Mouse (Mus musculus) hindbrain, embryonic 12.5 days (tissue): ENCODE results near the gene Slc12a1. TPM values are rescaled to one million over a fixed set of nuclear protein-coding genes. Genes with fewer than 3 reads are reported as not detected.

Source experiments
- ATAC-seq: fragments of 200-750 bp; cut with Nextera tagmentation; 2 replicates; pipeline ENCODE4 v1.8.0; 2017; ENCODE audit warnings: moderate TSS enrichment; ENCODE audit not compliant: low FRiP score
- H3K27ac ChIP-seq: fragments of 300-500 bp; sonication (generic); 2 replicates; pipeline ENCODE4 v1.5.1; 2016; ENCODE audit warnings: mild to moderate bottlenecking
- H3K27me3 ChIP-seq: fragments of 300-500 bp; sonication (generic); 2 replicates; pipeline ENCODE4 v1.6.1; 2016; ENCODE audit warnings: mild to moderate bottlenecking
- H3K36me3 ChIP-seq: fragments of 300-500 bp; sonication (generic); 2 replicates; pipeline ENCODE4 v1.6.1; 2016; ENCODE audit warnings: mild to moderate bottlenecking
- H3K4me1 ChIP-seq: fragments of 300-500 bp; sonication (generic); 2 replicates; pipeline ENCODE4 v1.6.1; 2016
- H3K4me2 ChIP-seq: fragments of 300-500 bp; sonication (generic); replicated peaks from 2 replicates; pipeline ENCODE4 v1.6.1; 2016; ENCODE audit warnings: mild to moderate bottlenecking
- H3K4me3 ChIP-seq: fragments of 300-500 bp; sonication (generic); 2 replicates; pipeline ENCODE4 v1.5.1; 2016; ENCODE audit warnings: mild to moderate bottlenecking
- H3K9ac ChIP-seq: fragments of 300-500 bp; sonication (generic); 2 replicates; pipeline ENCODE4 v1.6.1; 2016; ENCODE audit warnings: mild to moderate bottlenecking, moderate library complexity
- H3K9me3 ChIP-seq: fragments of 300-500 bp; sonication (generic); replicated peaks from 2 replicates; pipeline ENCODE4 v1.6.1; 2016; ENCODE audit warnings: mild to moderate bottlenecking
- WGBS: fragments of 180-500 bp; shearing (Covaris S2); methylation state at CpG from one replicate; pipeline ENCODE4 v1.1.7; 2016; 5-methylcytosine and 5-hydroxymethylcytosine counted together
- polyA plus RNA-seq: library from polyadenylated mRNA; unstranded; fragments of >200 nt; fragmentation: Nextera tagmentation; extraction: Ambion mirVana; gene quantifications from 2 replicates; pipeline ENCODE4 v1.2.1, GENCODE M21; 2016

Gene Slc12a1
- polyA plus RNA-seq, 1 experiment from 2014 or later, result 0.19 TPM

- Histone ChIP-seq H3K4me2 (peak within 1 kb of the TSS; percentile 69), H3K4me1 (peaks cover 14% of the 10 kb centered on the region), H3K27ac (peak within 1 kb of the TSS; percentile 89), H3K9me3 (no peaks in the 10 kb centered on the region), H3K36me3 (0 out of 2 replicates have a peak, but pooled peaks cover 3% of the 10 kb centered on the region), H3K9ac (peak within 1 kb of the TSS; percentile 84), H3K27me3 (no peaks in the 10 kb centered on the region), H3K4me3 (peak within 1 kb of the TSS; percentile 70)
- peak; percentile 100 for ATAC-seq
- under 1% methylated on average over 94 of the region's 96 CpGs for WGBS
These were observed 95.0 kb downstream of the Slc12a1 start, which contains the start of gene Dut for GRCm38 (mm10) chr2:125247108-125247961. TSS of gene Dut (plus strand) at chr2:125247190.

DNA sequence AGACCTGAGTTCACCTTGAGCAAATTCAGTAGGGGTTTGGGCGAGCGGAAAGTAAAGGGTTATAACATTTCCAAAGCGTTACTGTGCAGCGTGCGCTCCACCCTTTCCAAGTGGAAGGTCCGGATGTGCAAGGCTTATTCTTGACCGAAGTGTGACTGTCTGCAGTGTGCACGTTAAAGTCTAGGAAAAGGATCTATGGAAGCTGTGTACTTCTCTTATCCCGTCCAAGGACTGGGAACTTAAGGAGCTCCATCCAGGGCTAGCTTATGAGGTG lies 95.6 kb downstream of the Slc12a1 start:
- peak overlapping the region; percentile 84 for H3K9ac ChIP-seq
- H3K9me3 ChIP-seq, result no peaks in the 10 kb centered on the region
- peak overlapping the region; percentile 89 for H3K27ac ChIP-seq
- no peaks in the 10 kb centered on the region for H3K27me3 ChIP-seq
- ATAC-seq, result no peak
- WGBS, result under 1% methylated on average over 9 of the region's 9 CpGs
- 0 out of 2 replicates have a peak, but pooled peaks cover 3% of the 10 kb centered on the region for H3K36me3 ChIP-seq
- peak overlapping the region; percentile 70 for H3K4me3 ChIP-seq
- H3K4me1 ChIP-seq, result peaks cover 14% of the 10 kb centered on the region
- H3K4me2 ChIP-seq, result peak overlapping the region; percentile 69

DNA sequence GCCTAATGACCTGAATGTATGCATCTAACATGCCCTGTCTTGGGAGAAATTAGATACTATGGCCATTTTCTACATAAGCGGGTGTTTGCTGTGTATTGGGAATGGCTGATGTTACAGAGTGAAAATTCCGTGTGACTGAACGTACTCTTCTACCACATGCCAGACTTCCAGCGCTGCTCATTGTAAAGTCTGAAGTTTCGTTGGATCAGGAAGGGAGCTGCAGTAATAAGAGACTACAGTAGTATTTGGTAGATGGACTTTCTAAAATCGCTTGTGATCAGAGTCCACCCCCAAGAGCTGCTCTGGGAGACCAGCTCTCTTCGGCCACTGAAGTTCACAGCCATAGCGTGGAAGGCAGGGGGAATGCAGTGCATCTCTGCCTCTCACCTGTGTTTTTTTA lies 96.0 kb downstream of the Slc12a1 start:
- 4% methylated on average over 8 of the region's 8 CpGs for WGBS
- Histone ChIP-seq H3K4me3 (peak overlapping the region; percentile 70), H3K4me1 (peaks cover 14% of the 10 kb centered on the region), H3K4me2 (peak overlapping the region; percentile 69), H3K9me3 (no peaks in the 10 kb centered on the region), H3K9ac (peak overlapping the region; percentile 84), H3K36me3 (0 out of 2 replicates have a peak, but pooled peaks cover 3% of the 10 kb centered on the region), H3K27me3 (no peaks in the 10 kb centered on the region), H3K27ac (no peak overlapping the region; the same call in 1 of the 2 replicates)
- ATAC-seq, result no peak

- H3K9ac ChIP-seq, result no peak overlapping the region
- no peak for ATAC-seq
- H3K27me3 ChIP-seq, result no peaks in the 10 kb centered on the region
- H3K36me3 ChIP-seq, result peaks cover 13% of the 10 kb centered on the region
- no peak overlapping the region for H3K27ac ChIP-seq
- no peak overlapping the region for H3K4me3 ChIP-seq
- no peaks in the 10 kb centered on the region for H3K9me3 ChIP-seq
- peaks cover 14% of the 10 kb centered on the region for H3K4me1 ChIP-seq
- WGBS, result 84% methylated on average over 4 of the region's 4 CpGs
- peak overlapping the region; percentile 69; the same call in 1 of the 2 replicates for H3K4me2 ChIP-seq
These were observed 97.0 kb downstream of the Slc12a1 start for GRCm38 (mm10) chr2:125249339-125249738.

- H3K27ac ChIP-seq, result no peak overlapping the region
- 93% methylated on average over 4 of the region's 4 CpGs for WGBS
- peaks cover 14% of the 10 kb centered on the region for H3K4me1 ChIP-seq
- no peaks in the 10 kb centered on the region for H3K9me3 ChIP-seq
- no peak overlapping the region for H3K9ac ChIP-seq
- no peak for ATAC-seq
- H3K4me2 ChIP-seq, result no peak overlapping the region
- no peak overlapping the region for H3K4me3 ChIP-seq
- H3K36me3 ChIP-seq, result peaks cover 18% of the 10 kb centered on the region
- H3K27me3 ChIP-seq, result no peaks in the 10 kb centered on the region
These were observed 97.6 kb downstream of the Slc12a1 start for GRCm38 (mm10) chr2:125249874-125250273.

GRCm38 (mm10) chr2:125251781-125252180 lies 99.5 kb downstream of the Slc12a1 start:
- H3K4me1 ChIP-seq, result peaks cover 7% of the 10 kb centered on the region
- 89% methylated on average over 4 of the region's 4 CpGs for WGBS
- peaks cover 28% of the 10 kb centered on the region for H3K36me3 ChIP-seq
- no peaks in the 10 kb centered on the region for H3K27me3 ChIP-seq
- no peak overlapping the region for H3K9ac ChIP-seq
- H3K4me3 ChIP-seq, result no peak overlapping the region
- H3K4me2 ChIP-seq, result no peak overlapping the region
- H3K27ac ChIP-seq, result no peak overlapping the region
- ATAC-seq, result no peak
- no peaks in the 10 kb centered on the region for H3K9me3 ChIP-seq

DNA sequence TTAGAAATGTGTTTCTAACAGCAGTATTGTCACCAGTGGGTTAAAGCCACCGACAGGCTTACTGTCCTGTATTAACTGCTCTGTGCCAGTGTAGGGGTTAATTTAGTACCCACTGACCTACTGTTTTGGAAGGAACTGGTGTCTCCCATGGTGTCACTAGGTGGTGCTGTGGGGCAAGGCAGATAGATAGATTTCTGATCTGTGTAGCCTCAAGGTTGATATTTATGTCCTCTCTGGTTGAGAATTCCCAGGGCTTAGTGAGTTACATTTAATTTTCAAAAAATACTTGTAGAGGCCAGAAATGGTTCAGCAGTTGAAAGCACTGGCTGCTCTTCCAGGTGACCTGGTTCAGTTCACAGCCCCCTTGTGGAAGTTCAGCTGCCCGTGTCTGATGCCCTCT lies 100.0 kb downstream of the Slc12a1 start:
- Histone ChIP-seq H3K4me2 (no peak overlapping the region), H3K36me3 (peaks cover 33% of the 10 kb centered on the region), H3K4me1 (peaks cover 7% of the 10 kb centered on the region), H3K9me3 (no peaks in the 10 kb centered on the region), H3K27ac (no peak overlapping the region), H3K4me3 (no peak overlapping the region), H3K9ac (no peak overlapping the region), H3K27me3 (no peaks in the 10 kb centered on the region)
- ATAC-seq, result no peak
- 63% methylated on average over 2 of the region's 2 CpGs for WGBS

DNA sequence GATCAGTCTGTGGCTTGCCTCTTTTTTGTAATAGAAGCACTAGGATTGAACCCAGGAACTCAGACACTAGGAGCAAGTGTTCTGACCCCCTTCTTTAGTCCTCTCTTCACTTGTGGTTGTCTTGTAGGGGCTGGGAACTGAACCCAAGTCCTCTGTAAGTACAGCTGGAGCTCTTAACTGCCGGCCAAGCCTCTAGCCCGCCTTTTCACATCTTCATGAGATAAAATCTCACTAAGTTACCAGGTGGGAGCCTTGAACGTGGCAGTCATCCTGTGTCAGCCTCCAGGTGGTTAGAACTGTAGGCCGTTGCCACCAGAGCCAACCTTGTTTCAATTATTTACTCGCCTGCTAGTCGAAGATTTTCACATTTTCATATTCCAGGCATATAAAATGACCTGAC lies 101.4 kb downstream of the Slc12a1 start:
- ATAC-seq, result no peak
- H3K36me3 ChIP-seq, result peaks cover 44% of the 10 kb centered on the region
- WGBS, result 96% methylated on average over 6 of the region's 6 CpGs

GRCm38 (mm10) chr2:125254630-125255029 lies 102.3 kb downstream of the Slc12a1 start:
- H3K27ac ChIP-seq, result no peak overlapping the region
- no peak overlapping the region for H3K4me2 ChIP-seq
- peaks cover 47% of the 10 kb centered on the region for H3K36me3 ChIP-seq
- no peak overlapping the region for H3K9ac ChIP-seq
- no peaks in the 10 kb centered on the region for H3K9me3 ChIP-seq
- H3K4me3 ChIP-seq, result no peak overlapping the region
- 92% methylated on average over 3 of the region's 3 CpGs for WGBS
- no peaks in the 10 kb centered on the region for H3K4me1 ChIP-seq
- ATAC-seq, result no peak
- no peaks in the 10 kb centered on the region for H3K27me3 ChIP-seq

More for the DNA sequence above, 101.4 kb downstream of the Slc12a1 start:
- Histone ChIP-seq H3K27me3 (no peaks in the 10 kb centered on the region), H3K4me1 (0 out of 2 replicates have a peak, but pooled peaks cover 2% of the 10 kb centered on the region), H3K27ac (no peak overlapping the region), H3K4me3 (no peak overlapping the region), H3K9ac (no peak overlapping the region), H3K9me3 (no peaks in the 10 kb centered on the region), H3K4me2 (no peak overlapping the region)

DNA sequence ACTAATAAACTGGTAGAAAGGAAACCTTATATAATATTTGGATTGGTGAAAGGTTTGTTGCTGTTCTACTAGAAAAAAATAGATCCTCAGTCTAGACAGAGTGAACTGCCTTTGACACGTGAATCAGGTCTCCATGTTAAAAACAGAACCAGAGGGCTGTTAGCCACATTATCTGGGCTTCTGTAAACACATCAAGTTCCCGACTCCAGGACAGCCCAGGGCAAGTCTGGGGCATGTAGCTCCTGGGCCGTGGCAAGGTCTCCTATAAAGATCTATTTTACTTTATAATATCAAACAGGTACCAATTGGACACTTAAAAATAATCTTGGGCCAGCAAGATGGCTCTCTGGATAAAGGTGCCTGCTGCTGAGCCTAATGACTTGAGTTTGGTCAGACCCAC lies 103.6 kb downstream of the Slc12a1 start:
- Histone ChIP-seq H3K36me3 (peaks cover 44% of the 10 kb centered on the region), H3K4me2 (no peak overlapping the region), H3K9ac (no peak overlapping the region), H3K27ac (no peak overlapping the region), H3K27me3 (no peaks in the 10 kb centered on the region), H3K4me3 (no peak overlapping the region), H3K4me1 (no peaks in the 10 kb centered on the region), H3K9me3 (no peaks in the 10 kb centered on the region)
- ATAC-seq, result no peak
- 83% methylated on average over 3 of the region's 3 CpGs for WGBS

DNA sequence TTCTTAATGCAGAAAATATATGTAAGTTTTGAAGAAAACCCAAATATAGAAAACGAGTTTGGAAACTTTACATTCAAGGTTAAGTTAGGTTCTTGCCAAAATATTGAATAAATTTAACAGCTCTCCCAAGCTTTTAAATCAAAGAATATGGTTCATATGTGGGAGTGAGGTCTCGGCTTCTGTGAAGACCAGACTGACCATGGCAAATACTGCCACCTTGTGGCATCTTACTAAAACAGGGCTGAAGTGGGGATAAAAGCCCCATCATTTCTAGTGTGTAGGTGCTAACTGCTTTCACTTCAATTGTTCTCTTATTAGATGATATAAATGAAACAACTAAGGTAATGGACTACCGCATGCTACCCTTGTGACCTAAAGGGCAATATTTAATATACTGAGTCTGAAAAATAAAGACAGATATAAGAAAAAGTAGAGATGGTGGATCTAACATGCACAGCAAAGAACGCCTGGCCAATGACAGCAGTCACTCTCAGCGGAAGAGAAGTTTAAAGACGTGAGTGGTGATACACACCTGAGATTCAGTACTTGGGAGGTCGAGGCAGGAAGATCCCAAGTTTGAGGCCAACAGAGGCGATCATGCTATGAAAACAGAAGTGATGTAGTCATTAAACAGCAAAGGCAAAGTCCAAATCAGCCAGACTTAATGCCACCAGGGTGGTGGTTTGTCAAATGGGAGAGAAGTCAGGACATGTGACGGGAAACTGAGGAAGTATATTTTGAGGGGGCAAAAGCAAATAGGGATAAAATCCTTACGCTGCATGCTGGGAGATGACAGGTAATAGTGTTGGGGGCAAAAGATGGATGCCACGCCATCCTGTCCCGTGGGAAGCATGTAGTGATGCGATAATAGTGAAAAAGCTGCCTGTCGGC lies 107.2 kb downstream of the Slc12a1 start:
- H3K9ac ChIP-seq, result no peak overlapping the region
- 86% methylated on average over 14 of the region's 14 CpGs for WGBS
- H3K36me3 ChIP-seq, result peaks cover 33% of the 10 kb centered on the region
- H3K4me1 ChIP-seq, result no peaks in the 10 kb centered on the region
- H3K9me3 ChIP-seq, result no peaks in the 10 kb centered on the region
- H3K27me3 ChIP-seq, result no peaks in the 10 kb centered on the region
- H3K4me2 ChIP-seq, result no peak overlapping the region
- no peak for ATAC-seq
- H3K27ac ChIP-seq, result no peak overlapping the region
- no peak overlapping the region for H3K4me3 ChIP-seq

DNA sequence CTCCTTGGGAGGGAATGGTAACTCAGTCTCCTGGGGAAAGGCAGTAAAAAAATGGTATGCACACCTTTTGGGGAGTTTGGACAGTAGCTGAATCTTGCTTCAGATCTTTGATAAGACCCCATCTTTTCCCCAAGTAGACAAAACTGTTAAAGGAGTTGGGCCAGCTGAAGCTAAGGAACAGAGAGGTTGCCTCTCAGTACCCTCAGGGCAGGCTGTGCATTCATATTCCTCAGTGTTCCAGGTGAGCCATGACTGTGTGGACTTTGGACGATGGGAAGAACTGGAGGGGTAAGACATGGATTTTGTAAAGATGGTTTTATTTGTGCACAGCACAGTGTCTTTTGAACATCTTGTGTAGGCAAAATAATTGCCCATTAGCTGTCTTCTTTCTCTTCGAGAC lies 108.0 kb downstream of the Slc12a1 start:
- Histone ChIP-seq H3K27me3 (no peaks in the 10 kb centered on the region), H3K4me2 (no peak overlapping the region), H3K4me1 (no peaks in the 10 kb centered on the region), H3K9me3 (no peaks in the 10 kb centered on the region), H3K36me3 (peaks cover 30% of the 10 kb centered on the region), H3K9ac (no peak overlapping the region), H3K4me3 (no peak overlapping the region), H3K27ac (no peak overlapping the region)
- no peak for ATAC-seq
- WGBS, result 81% methylated on average over 2 of the region's 2 CpGs
